Mouse (Mus musculus) neutrophil, adult 5-6 weeks (primary cell): ENCODE measurements around the gene Tbx10. TPM values are rescaled to one million over a fixed set of nuclear protein-coding genes. Genes with fewer than 3 reads are reported as not detected.
"Not testable (repeated sequence)": the region's sequence is repeated elsewhere in the genome, so short reads cannot be mapped to it uniquely, and the experiment has no call there.

Experiments
- ATAC-seq: fragments of 151-379, 151-347 bp; 2 replicates; pipeline ENCODE4 v1.8.0; 2017; ENCODE audit warnings: mild to moderate bottlenecking, moderate TSS enrichment; ENCODE audit not compliant: insufficient number of reproducible peaks, poor library complexity, low FRiP score, severe bottlenecking; ENCODE audit errors: extremely low read depth
- total RNA-seq: library from RNA; stranded (forward); fragments of 200-1000 nt; gene quantifications from 2 replicates; pipeline ENCODE4 v1.2.3, GENCODE M21; 2017

The Tbx10 gene
- total RNA-seq, result not detected in 2 replicates

- ATAC-seq, result no peak
These were observed at the start of gene Tbx10 for GRCm38 (mm10) chr19:3992416-3992815. Gene Tbx10 (plus strand): TSS chr19:3992752.

GRCm38 (mm10) chr19:3942986-3943735 is 49.4 kb upstream of the Tbx10 start:
- ATAC-seq, result peak; percentile 79

DNA sequence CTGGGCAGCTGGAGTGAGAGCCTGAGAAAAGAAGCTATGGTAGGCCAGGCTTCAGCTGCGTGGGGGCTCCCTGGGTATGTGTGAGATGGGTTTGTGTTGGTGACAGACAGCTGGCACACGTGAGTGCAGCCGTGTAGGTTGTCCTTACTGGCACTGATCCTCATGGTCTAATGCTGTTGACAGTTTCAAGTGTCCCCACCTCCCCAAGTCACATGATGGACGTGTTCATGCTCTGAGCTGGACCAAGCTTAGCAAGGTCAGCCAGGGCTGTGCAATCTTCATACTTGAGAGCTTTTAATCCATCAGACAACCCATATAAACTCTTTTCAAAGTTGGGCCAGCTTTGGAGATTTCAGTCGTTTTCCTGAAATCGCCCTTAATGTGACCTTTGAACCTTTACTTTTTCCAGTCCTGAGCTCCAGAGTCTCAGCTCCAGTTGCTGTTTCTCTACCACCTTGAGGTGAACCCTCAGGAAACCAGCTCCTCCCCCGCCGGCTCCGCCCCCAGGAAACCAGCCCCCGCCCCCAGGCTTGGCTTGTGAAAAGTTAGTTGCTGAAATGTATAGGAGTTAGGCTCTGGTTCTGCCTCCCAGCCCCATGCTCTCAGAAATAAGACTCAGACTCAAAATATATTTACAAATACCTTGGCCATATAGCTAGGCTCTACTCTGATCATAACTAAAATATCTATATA is 46.5 kb upstream of the Tbx10 start:
- no peak for ATAC-seq

DNA sequence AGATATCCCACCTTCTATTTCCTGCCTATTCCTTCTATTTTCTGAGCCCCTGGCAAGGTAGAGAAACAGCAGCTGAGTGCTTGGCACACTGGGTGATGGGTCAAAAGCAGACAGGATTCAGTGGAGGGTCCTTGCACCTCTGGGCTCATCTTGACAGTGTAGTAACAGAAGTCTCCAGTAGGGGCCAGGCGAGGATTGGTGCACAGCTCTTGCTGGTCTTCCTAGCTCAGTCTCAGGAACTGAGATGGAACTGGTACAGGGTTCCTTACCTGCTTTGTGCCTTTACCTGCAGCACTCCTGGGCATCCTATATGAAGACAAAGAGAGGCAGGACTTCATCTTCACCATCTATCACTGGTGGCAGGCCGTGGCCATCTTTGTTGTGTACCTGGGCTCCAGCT is 45.8 kb upstream of the Tbx10 start:
- ATAC-seq, result peak; percentile 43; the same call in 1 of the 2 replicates

DNA sequence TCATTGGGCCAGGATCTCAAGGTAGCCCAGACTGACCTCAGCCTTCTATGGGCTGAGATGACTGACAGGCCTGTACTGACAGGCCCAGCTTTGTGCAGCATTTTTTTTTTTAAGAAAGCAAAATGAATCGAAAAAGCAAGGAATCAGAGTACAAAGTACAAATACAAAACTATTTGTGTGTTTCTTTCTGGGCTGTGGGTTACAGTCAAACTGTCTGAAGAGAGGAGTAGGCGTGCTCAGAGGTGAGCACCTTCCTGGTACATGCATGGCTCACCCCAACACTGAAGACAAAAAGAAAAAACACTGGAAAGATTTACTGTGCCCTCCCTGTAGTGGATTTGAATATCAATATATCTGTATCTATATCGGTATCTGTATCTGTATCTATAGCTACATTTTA is 44.7 kb upstream of the Tbx10 start:
- ATAC-seq, result no peak

- ATAC-seq, result no peak
These were observed 44.0 kb upstream of the Tbx10 start for GRCm38 (mm10) chr19:3948546-3948945.

GRCm38 (mm10) chr19:3950331-3950730 is 42.2 kb upstream of the Tbx10 start:
- ATAC-seq, result no peak

DNA sequence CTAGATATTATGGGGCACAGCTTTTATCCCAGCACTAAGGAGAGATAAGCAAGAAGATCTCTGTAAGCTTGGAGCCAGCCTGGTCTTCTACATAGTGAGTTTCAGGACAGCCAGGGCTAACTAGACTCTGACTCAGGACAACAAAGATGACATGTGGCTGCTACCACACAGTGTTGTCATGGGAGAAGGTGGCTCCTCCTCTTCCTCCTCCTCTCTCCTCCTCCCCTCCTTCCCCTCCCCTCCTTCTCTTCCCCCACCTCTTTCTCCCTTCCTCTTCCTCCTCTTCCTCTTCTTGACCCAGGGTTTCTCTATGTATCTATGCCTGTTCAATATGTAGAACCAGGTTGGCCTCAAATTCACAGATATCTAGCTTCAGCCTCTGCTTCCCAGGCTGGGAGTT is 41.1 kb upstream of the Tbx10 start:
- peak; percentile 44 for ATAC-seq

DNA sequence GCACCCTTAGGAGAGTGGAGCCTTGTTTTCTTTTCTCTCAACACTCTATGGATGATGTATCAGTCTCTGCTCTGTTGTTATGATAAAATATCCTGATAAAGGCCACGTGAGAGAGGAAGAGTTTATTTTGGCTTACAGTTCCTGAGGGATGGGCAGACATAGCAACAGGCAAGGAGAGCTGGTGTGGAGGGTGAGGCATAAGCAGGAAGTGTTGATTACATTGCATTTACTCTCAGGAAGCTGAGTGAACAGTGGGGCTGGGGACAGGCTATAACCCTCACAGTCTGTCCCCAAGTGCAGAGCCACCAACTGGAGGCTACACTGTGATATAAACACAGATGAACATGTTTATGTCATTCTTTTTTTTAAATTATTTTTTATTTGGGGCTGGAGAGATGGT is 40.5 kb upstream of the Tbx10 start:
- ATAC-seq, result no peak

GRCm38 (mm10) chr19:3955033-3955432 is 37.5 kb upstream of the Tbx10 start:
- no peak for ATAC-seq

DNA sequence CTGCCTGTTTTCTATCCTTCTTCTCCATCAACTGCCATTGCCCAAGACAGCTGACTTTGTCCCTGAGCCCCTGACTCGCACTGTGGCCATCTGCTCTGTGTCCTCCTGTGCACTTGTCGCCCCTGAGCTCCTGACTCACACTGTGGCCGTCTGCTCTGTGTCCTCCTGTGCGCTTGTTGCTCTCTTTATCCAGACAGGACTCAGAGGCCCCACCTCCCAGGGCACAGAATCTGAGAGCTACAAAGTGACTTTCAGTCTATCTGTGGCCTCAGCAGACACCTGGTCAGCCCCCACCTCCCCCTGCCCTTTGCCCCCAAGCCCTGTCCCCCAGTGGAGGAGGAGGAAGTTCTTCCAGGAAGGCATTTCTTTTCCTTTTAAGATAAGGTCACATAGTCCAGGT is 36.7 kb upstream of the Tbx10 start:
- no peak for ATAC-seq

GRCm38 (mm10) chr19:3957296-3958036 is 35.1 kb upstream of the Tbx10 start:
- ATAC-seq, result 0 out of 2 replicates have a peak, but pooled peaks have one; percentile 21

DNA sequence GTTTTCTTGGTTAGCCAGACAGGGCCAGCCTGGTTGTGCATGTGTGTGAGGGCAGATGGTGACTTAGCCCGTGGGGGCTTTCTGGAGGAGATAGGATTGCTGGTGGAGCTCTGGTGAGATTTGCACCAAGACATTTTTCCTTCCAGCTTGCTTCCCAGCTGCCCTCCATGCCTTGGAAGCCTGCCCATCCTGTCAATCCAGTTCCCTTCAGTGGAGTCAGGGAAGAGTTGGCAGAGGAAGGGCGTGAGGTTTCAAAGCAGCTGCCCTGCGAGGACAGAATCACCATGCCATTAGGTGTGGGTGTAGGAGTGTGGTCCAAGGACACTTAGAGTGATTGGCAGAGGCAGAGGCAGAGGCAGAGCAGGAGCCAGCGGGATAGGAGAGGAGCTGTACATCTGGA is 34.1 kb upstream of the Tbx10 start, which contains the start of gene Aldh3b3:
Gene Aldh3b3, plus strand, starts transcription at position 176 of the 400 bp plus-strand sequence.
- no peak for ATAC-seq

- no peak for ATAC-seq
These were observed 33.5 kb upstream of the Tbx10 start for GRCm38 (mm10) chr19:3959030-3959429.

DNA sequence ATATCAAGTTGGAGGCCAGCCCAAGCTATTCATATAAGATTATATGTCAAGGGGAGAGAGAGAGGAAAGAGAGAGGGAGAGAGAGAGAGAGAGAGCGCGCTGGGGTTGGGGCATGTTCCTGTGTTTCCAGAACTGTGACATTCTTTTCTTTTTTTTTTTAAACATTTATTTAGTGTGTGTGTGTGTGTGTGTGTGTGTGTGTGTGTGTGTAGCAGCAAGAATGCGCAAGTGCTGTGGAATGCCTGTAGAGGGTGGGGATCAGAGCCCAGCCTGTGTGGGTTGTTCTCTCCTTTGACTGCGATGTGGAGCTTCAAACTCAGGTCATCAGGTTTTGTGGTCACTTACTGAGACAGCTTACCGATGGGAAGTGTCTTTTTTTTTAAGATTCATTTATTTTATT is 32.3 kb upstream of the Tbx10 start:
- no peak for ATAC-seq

DNA sequence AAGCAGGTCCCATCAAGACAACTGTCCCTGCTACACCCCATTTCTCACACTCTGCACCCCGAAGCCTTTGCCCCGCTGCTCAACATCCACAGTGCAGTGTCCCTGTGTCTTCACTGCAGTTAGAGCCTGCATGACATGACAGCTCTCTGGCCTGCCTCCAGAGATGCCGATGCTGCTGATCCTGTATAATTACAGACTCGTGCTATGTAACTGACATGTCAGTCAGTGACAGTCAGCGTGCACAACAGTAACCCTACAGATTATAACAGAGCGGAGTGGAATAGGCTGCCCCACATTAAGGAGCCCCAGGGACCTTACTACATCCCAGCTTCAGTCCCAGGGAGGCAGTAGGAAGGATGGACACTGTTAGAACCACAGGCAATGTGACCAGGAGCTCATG is 30.7 kb upstream of the Tbx10 start:
- ATAC-seq, result not testable (repeated sequence)

GRCm38 (mm10) chr19:3962469-3962868 is 30.1 kb upstream of the Tbx10 start:
- ATAC-seq, result no peak

DNA sequence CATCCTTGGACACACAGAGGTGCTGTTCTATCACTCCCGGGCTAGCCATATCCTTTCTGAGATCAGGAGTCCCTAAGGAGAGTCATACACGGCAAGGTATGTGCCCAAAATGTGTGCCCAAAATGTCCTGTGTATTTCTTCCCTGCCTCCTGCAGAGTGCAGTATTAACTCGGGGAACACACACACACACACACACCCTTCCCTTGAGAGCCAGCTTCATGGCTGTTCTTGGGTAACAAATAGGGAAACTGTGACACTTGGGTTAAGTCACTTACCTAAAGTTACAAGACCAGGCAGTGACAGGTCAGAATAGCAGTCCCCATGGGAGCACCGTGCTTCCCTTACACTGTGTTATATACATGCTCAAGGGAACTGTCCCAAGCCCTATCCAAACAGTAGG is 28.5 kb upstream of the Tbx10 start:
- ATAC-seq, result no peak

DNA sequence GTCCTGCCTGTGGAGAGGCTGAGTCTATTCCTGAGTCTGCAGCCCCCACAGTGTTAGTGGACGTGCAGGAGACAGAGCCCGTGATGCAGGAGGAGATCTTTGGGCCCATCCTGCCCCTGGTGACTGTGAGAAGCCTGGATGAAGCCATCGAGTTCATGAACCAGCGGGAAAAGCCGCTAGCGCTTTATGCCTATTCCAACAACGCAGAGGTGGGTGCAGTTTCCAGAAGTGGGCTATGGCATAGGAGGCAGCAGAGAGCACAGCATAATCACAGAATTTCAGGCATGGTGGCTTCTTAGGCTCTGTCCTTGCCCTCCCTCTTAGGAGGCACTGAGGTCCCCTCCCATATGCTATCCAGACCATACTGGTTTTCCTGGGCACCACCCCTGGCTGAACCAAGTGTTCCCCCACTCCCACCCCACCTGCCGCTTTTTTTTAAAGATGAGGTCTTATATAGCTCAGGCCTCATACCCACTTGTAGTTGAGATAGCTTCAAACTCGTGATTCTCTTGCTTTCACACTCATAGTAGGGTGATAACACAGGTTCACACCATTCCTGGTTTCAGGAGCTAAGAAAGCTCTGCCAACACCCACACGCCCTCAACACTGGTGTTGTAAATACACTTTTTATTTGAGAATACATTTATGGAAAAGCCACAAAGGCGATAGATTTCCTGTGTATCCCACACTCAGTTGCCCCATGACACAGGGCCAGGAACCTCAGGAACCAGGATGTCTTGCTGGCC is 26.0 kb upstream of the Tbx10 start:
- ATAC-seq, result no peak
